Mouse (Mus musculus) embryonic facial prominence, embryonic 15.5 days (tissue): ENCODE measurements around the gene Plekhh2. TPM values are rescaled to one million over a fixed set of nuclear protein-coding genes. Genes with fewer than 3 reads are reported as not detected.

Source experiments
- ATAC-seq: fragments of 200-750 bp; cut with Nextera tagmentation; 2 replicates; pipeline ENCODE4 v1.8.0; 2017; ENCODE audit warnings: low read depth, moderate TSS enrichment; ENCODE audit not compliant: insufficient number of reproducible peaks, low FRiP score, low TSS enrichment
- H3K27ac ChIP-seq: fragments of 300-500 bp; sonication (generic); replicated peaks from 2 replicates; pipeline ENCODE4 v1.5.1; 2015; ENCODE audit warnings: mild to moderate bottlenecking, inconsistent platforms
- H3K27me3 ChIP-seq: fragments of 300-500 bp; sonication (generic); 2 replicates; pipeline ENCODE4 v1.6.1; 2015; ENCODE audit warnings: inconsistent platforms
- H3K36me3 ChIP-seq: fragments of 300-500 bp; sonication (generic); 2 replicates; pipeline ENCODE4 v1.6.1; 2015; ENCODE audit warnings: mild to moderate bottlenecking, inconsistent platforms
- H3K4me1 ChIP-seq: fragments of 300-500 bp; sonication (generic); 2 replicates; pipeline ENCODE4 v1.6.1; 2015; ENCODE audit warnings: inconsistent platforms
- H3K4me2 ChIP-seq: fragments of 300-500 bp; sonication (generic); replicated peaks from 2 replicates; pipeline ENCODE4 v1.6.1; 2015; ENCODE audit warnings: mild to moderate bottlenecking, inconsistent platforms
- H3K4me3 ChIP-seq: fragments of 300-500 bp; sonication (generic); replicated peaks from 2 replicates; pipeline ENCODE4 v1.5.1; 2015; ENCODE audit warnings: mild to moderate bottlenecking, inconsistent platforms
- H3K9ac ChIP-seq: fragments of 300-500 bp; sonication (generic); 2 replicates; pipeline ENCODE4 v1.6.1; 2015; ENCODE audit warnings: inconsistent platforms
- H3K9me3 ChIP-seq: fragments of 300-500 bp; sonication (generic); replicated peaks from 2 replicates; pipeline ENCODE4 v1.6.1; 2016; ENCODE audit warnings: inconsistent platforms
- WGBS: fragments of 180-500 bp; shearing (Covaris S2); methylation state at CpG from one replicate; pipeline ENCODE4 v1.1.7; 2015; 5-methylcytosine and 5-hydroxymethylcytosine counted together
- polyA plus RNA-seq: library from polyadenylated mRNA; unstranded; fragments of >200 nt; fragmentation: Nextera tagmentation; extraction: Ambion mirVana; gene quantifications from 2 replicates; pipeline ENCODE4 v1.2.1, GENCODE M21; 2015

Plekhh2 gene
- polyA plus RNA-seq, 1 experiment from 2014 or later = 8.9 TPM

GRCm38 (mm10) chr17:84627721-84628120 lies 116.0 kb downstream of the Plekhh2 start:
- no peak overlapping the region for H3K4me3 ChIP-seq
- H3K4me2 ChIP-seq = 0 out of 2 replicates have a peak overlapping the region, but pooled peaks have one; percentile 78
- no peak for ATAC-seq
- H3K9me3 ChIP-seq = no peaks in the 10 kb centered on the region
- H3K4me1 ChIP-seq = peaks cover 19% of the 10 kb centered on the region
- no peak overlapping the region for H3K9ac ChIP-seq
- WGBS = 74% methylated on average over 10 of the region's 10 CpGs
- H3K27ac ChIP-seq = 0 out of 2 replicates have a peak overlapping the region, but pooled peaks have one; percentile 68
- H3K36me3 ChIP-seq = peaks cover 5% of the 10 kb centered on the region; the same call in 1 of the 2 replicates
- H3K27me3 ChIP-seq = no peaks in the 10 kb centered on the region

DNA sequence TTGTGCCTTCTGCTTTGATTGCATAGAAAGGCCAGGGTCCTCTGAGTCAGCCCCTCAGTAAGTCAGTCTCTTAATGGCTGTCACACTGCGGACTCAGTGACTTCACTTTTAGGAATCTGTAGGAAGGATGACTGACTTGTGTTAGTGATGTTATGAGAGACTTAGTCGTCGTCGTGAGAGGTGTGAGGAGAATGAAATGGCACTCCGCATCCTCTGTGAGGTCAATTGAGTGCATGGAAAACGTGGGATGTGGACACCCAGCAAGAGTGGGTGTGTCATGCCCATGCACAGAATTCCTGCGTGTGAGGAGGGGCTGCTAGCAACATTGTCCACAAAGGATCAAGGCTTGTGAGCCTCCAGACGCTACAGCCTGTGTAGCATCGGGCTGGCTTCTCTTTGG lies 116.9 kb downstream of the Plekhh2 start:
- Histone ChIP-seq H3K4me2 (no peak overlapping the region), H3K9me3 (no peaks in the 10 kb centered on the region), H3K4me1 (peaks cover 13% of the 10 kb centered on the region), H3K27me3 (no peaks in the 10 kb centered on the region), H3K9ac (no peak overlapping the region), H3K36me3 (peaks cover 5% of the 10 kb centered on the region; the same call in 1 of the 2 replicates), H3K27ac (no peak overlapping the region), H3K4me3 (no peak overlapping the region)
- 66% methylated on average over 9 of the region's 9 CpGs for WGBS
- no peak for ATAC-seq

- Histone ChIP-seq H3K4me1 (peaks cover 18% of the 10 kb centered on the region), H3K4me2 (no peak overlapping the region), H3K9me3 (no peaks in the 10 kb centered on the region), H3K9ac (no peak overlapping the region), H3K4me3 (no peak overlapping the region), H3K27me3 (no peaks in the 10 kb centered on the region), H3K36me3 (peaks cover 5% of the 10 kb centered on the region; the same call in 1 of the 2 replicates), H3K27ac (no peak overlapping the region)
- WGBS = 84% methylated on average over 6 of the region's 6 CpGs
- ATAC-seq = no peak
These were observed 120.1 kb downstream of the Plekhh2 start for GRCm38 (mm10) chr17:84631836-84632235.

GRCm38 (mm10) chr17:84633443-84633842 lies 121.7 kb downstream of the Plekhh2 start:
- H3K4me1 ChIP-seq = peaks cover 10% of the 10 kb centered on the region
- H3K27me3 ChIP-seq = no peaks in the 10 kb centered on the region
- H3K9me3 ChIP-seq = no peaks in the 10 kb centered on the region
- H3K9ac ChIP-seq = no peak overlapping the region
- H3K4me2 ChIP-seq = no peak overlapping the region
- WGBS = 72% methylated on average over 13 of the region's 13 CpGs
- H3K4me3 ChIP-seq = no peak overlapping the region
- ATAC-seq = no peak
- 0 out of 2 replicates have a peak overlapping the region, but pooled peaks have one; percentile 28 for H3K27ac ChIP-seq
- H3K36me3 ChIP-seq = peaks cover 5% of the 10 kb centered on the region; the same call in 1 of the 2 replicates

- H3K27me3 ChIP-seq = no peaks in the 10 kb centered on the region
- no peak for ATAC-seq
- peaks cover 5% of the 10 kb centered on the region; the same call in 1 of the 2 replicates for H3K36me3 ChIP-seq
- no peak overlapping the region for H3K4me3 ChIP-seq
- H3K9me3 ChIP-seq = no peaks in the 10 kb centered on the region
- H3K9ac ChIP-seq = no peak overlapping the region
- WGBS = 47% methylated on average over 8 of the region's 8 CpGs
- no peak overlapping the region for H3K4me2 ChIP-seq
- peaks cover 10% of the 10 kb centered on the region for H3K4me1 ChIP-seq
- H3K27ac ChIP-seq = peak overlapping the region; percentile 58; the same call in 1 of the 2 replicates
These were observed 124.6 kb downstream of the Plekhh2 start for GRCm38 (mm10) chr17:84636328-84636727.

DNA sequence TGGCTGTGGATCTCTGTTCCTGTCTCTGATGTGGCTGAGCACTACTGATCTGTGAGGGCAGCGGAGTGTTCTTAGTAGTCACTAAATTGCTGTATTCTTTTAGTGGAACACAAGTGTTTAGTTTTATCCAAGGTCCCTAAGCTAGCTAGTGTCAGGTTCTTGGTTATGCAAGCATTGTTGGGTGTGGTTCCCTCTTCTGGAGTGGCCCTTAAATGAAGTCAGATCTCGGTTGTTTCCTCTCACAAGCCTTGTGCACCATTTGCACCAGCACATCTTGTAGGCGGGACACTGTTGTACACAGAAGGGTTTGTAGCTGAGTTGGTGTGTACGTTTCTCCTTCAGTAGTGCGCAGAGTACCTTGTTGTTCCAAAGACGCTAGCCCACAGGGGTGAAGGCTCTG lies 126.3 kb downstream of the Plekhh2 start:
- WGBS = 89% methylated on average over 6 of the region's 6 CpGs

GRCm38 (mm10) chr17:84639796-84640378 lies 128.2 kb downstream of the Plekhh2 start:
- 56% methylated on average over 10 of the region's 10 CpGs for whole genome bisulfite sequencing
- no peak overlapping the region for H3K27ac ChIP-seq
- H3K27me3 ChIP-seq = no peaks in the 10 kb centered on the region

More for the DNA sequence above, 126.3 kb downstream of the Plekhh2 start:
- Histone ChIP-seq H3K4me3 (no peak overlapping the region), H3K9me3 (no peaks in the 10 kb centered on the region), H3K27ac (no peak overlapping the region), H3K4me1 (peaks cover 10% of the 10 kb centered on the region), H3K36me3 (no peaks in the 10 kb centered on the region), H3K9ac (no peak overlapping the region), H3K4me2 (no peak overlapping the region), H3K27me3 (no peaks in the 10 kb centered on the region)
- ATAC-seq = no peak

GRCm38 (mm10) chr17:84641893-84642292 lies 130.2 kb downstream of the Plekhh2 start:
- WGBS = 40% methylated on average over 3 of the region's 3 CpGs
- Histone ChIP-seq H3K9me3 (no peaks in the 10 kb centered on the region), H3K4me3 (no peak overlapping the region), H3K4me1 (peaks cover 11% of the 10 kb centered on the region; the same call in 1 of the 2 replicates), H3K9ac (no peak overlapping the region), H3K27me3 (no peaks in the 10 kb centered on the region), H3K36me3 (no peaks in the 10 kb centered on the region), H3K4me2 (no peak overlapping the region), H3K27ac (peak overlapping the region; percentile 6; the same call in 1 of the 2 replicates)
- no peak for ATAC-seq

More at GRCm38 (mm10) chr17:84639796-84640378, 128.2 kb downstream of the Plekhh2 start:
- Histone ChIP-seq H3K9me3 (no peaks in the 10 kb centered on the region), H3K36me3 (no peaks in the 10 kb centered on the region), H3K4me1 (peaks cover 10% of the 10 kb centered on the region), H3K9ac (no peak overlapping the region), H3K4me2 (no peak overlapping the region), H3K4me3 (no peak overlapping the region)
- no peak for ATAC-seq

GRCm38 (mm10) chr17:84642324-84642723 lies 130.6 kb downstream of the Plekhh2 start:
- Histone ChIP-seq H3K9ac (no peak overlapping the region), H3K27me3 (no peaks in the 10 kb centered on the region), H3K4me1 (0 out of 2 replicates have a peak, but pooled peaks cover 8% of the 10 kb centered on the region), H3K4me3 (no peak overlapping the region), H3K9me3 (no peaks in the 10 kb centered on the region), H3K27ac (peak overlapping the region; percentile 31), H3K36me3 (no peaks in the 10 kb centered on the region), H3K4me2 (no peak overlapping the region)
- 64% methylated on average over 9 of the region's 9 CpGs for WGBS
- no peak for ATAC-seq

DNA sequence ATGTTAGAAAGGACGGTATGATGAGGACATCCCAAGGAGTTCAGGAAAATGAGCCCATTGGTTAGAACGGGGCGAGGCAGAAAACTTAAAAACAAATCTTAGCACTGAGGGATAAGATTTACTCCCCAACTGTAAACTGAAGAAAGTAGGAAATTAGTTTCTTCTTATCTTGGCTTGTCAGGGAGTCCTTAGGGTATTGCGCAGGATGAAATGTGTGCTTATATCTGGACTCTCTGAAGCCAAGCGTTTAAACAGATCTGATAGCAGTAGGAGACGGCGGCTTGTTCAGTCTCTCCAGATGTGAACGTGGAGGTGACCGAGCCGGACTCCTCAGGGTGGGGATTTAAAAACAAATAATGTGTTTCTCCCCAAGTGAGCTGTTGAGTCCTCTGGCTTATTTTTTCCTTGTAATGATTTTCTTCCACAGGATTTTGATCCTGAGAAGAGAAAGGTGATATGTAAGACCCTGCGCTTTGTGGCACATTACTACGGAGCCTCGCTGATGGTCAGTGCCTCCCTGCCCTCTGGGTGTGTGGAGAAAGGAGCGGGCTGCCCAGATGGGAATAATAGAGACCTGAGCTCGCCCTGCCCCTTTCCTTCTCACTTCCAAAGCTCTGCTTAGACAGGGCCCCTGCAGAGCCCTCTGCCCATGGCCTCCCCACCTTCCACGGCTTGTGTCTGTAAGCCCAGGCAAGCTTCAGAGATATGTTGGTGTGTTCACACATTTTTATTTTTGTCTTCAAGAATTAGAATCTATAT lies 132.8 kb downstream of the Plekhh2 start:
- Histone ChIP-seq H3K27me3 (no peaks in the 10 kb centered on the region), H3K4me2 (no peak overlapping the region), H3K27ac (no peak overlapping the region), H3K4me1 (0 out of 2 replicates have a peak, but pooled peaks cover 8% of the 10 kb centered on the region), H3K4me3 (no peak overlapping the region), H3K36me3 (no peaks in the 10 kb centered on the region), H3K9me3 (no peaks in the 10 kb centered on the region), H3K9ac (no peak overlapping the region)
- 58% methylated on average over 16 of the region's 16 CpGs for WGBS
- no peak for ATAC-seq

- no peaks in the 10 kb centered on the region for H3K27me3 ChIP-seq
- H3K4me3 ChIP-seq = no peak overlapping the region
- H3K4me2 ChIP-seq = no peak overlapping the region
- no peaks in the 10 kb centered on the region for H3K9me3 ChIP-seq
- WGBS = 44% methylated on average over 9 of the region's 9 CpGs
- peaks cover 3% of the 10 kb centered on the region; the same call in 1 of the 2 replicates for H3K36me3 ChIP-seq
- ATAC-seq = no peak
- H3K4me1 ChIP-seq = 0 out of 2 replicates have a peak, but pooled peaks cover 8% of the 10 kb centered on the region
- H3K9ac ChIP-seq = no peak overlapping the region
- H3K27ac ChIP-seq = no peak overlapping the region
These were observed 133.4 kb downstream of the Plekhh2 start for GRCm38 (mm10) chr17:84645119-84645518.
